ENCODE assay signal across 7 mouse cellular contexts in genomic region chr11:97796910-97797309, GRCm38 (mm10). TPM values are rescaled to one million over a fixed set of nuclear protein-coding genes. Genes with fewer than 3 reads are reported as not detected.
DNase-seq lines count a peak whose midpoint lies in the region; ATAC-seq and TF ChIP-seq lines count a peak whose summit lies in the region.

No protein-coding gene starts in this region.

- no peak for ATAC-seq in midbrain, embryonic 16.5 days

- no peak overlapping the region for H3K4me2 ChIP-seq in midbrain, embryonic 16.5 days (ENCODE audit: low read length)

- H3K9me3 ChIP-seq in midbrain, embryonic 10.5 days (replicated peaks) = no peaks in the 10 kb centered on the region
- H3K9me3 ChIP-seq in midbrain, embryonic 16.5 days (replicated peaks; ENCODE audit: control insufficient read depth, low read length, poor library complexity, severe bottlenecking) = no peaks in the 10 kb centered on the region

- peak; percentile 57 for DNase-seq in midbrain, embryonic 10.5 days (ENCODE audit: low spot score)
- DNase-seq in adipocyte (ENCODE audit: low spot score) = peak; percentile 67
- peak; percentile 79 to 87 for DNase-seq in cerebellum, postnatal 36 days
- peak; percentile 76 to 79 for DNase-seq in kidney, postnatal 4 days
- DNase-seq in lung, postnatal 10 days = peak; percentile 80
- DNase-seq in spleen, adult 2 months (ENCODE audit: low read depth in 1 of 2, low spot score in 2 of 2) = peak; percentile 48 to 65

- 0 out of 2 replicates have a peak, but pooled peaks cover 6% of the 10 kb centered on the region for H3K27me3 ChIP-seq in midbrain, embryonic 10.5 days (ENCODE audit: low read depth, poor library complexity, severe bottlenecking)
- H3K27me3 ChIP-seq in midbrain, embryonic 16.5 days (ENCODE audit: control insufficient read depth, insufficient read depth, low read depth, low read length) = no peaks in the 10 kb centered on the region
- H3K27me3 ChIP-seq in spleen, adult 2 months (ENCODE audit: control insufficient read depth, insufficient read depth, low read length) = no peaks in the 10 kb centered on the region

- no peak for TF ChIP-seq CTCF in spleen, adult 2 months (IDR thresholded peaks at IDR 0.05; ENCODE audit: extremely low read depth, insufficient read depth, insufficient read length, insufficient replicate concordance)

- no peak for TF ChIP-seq POLR2A in spleen, adult 2 months (IDR thresholded peaks at IDR 0.05; ENCODE audit: low read depth, low read length)

- no peaks in the 10 kb centered on the region for H3K36me3 ChIP-seq in midbrain, embryonic 10.5 days
- H3K36me3 ChIP-seq in midbrain, embryonic 16.5 days (ENCODE audit: control insufficient read depth, insufficient read depth, low read length) = no peaks in the 10 kb centered on the region
- H3K36me3 ChIP-seq in spleen, adult 2 months (ENCODE audit: control insufficient read depth, insufficient read depth, low read length) = no peaks in the 10 kb centered on the region

- 5% methylated on average over 6 of the region's 6 CpGs for WGBS in midbrain, embryonic 10.5 days
- WGBS in midbrain, embryonic 16.5 days = 7% methylated on average over 6 of the region's 6 CpGs
- 10% methylated on average over 6 of the region's 6 CpGs for WGBS in spleen, adult 2 months

- no peak overlapping the region for H3K9ac ChIP-seq in midbrain, embryonic 16.5 days (ENCODE audit: low read depth, low read length)

- peaks cover 28% of the 10 kb centered on the region for H3K4me1 ChIP-seq in midbrain, embryonic 10.5 days
- peaks cover 10% of the 10 kb centered on the region for H3K4me1 ChIP-seq in midbrain, embryonic 16.5 days (ENCODE audit: control insufficient read depth, insufficient read depth, low read length)
- H3K4me1 ChIP-seq in spleen, adult 2 months (ENCODE audit: control insufficient read depth, insufficient read depth, insufficient read length) = peaks cover 8% of the 10 kb centered on the region; the same call in 1 of the 2 replicates

- no peak overlapping the region for H3K4me3 ChIP-seq in midbrain, embryonic 10.5 days
- no peak overlapping the region for H3K4me3 ChIP-seq in midbrain, embryonic 16.5 days (ENCODE audit: low read depth, low read length)
- no peak overlapping the region for H3K4me3 ChIP-seq in spleen, adult 2 months (ENCODE audit: extremely low read depth, insufficient read depth, insufficient read length)

- H3K27ac ChIP-seq in midbrain, embryonic 10.5 days (replicated peaks) = no peak overlapping the region
- H3K27ac ChIP-seq in midbrain, embryonic 16.5 days (ENCODE audit: low read length) = no peak overlapping the region
- no peak overlapping the region for H3K27ac ChIP-seq in spleen, adult 2 months (ENCODE audit: insufficient read depth, low read length)

RNA-seq across cellular contexts. Expression of gene Lasp1, which starts 1.9 kb away (rescaled TPM):
- 75.1 and 88.8 TPM in 2 replicates for polyA plus RNA-seq in midbrain, embryonic 10.5 days (2016; fragmentation: Nextera tagmentation; extraction: Ambion mirVana)
- polyA plus RNA-seq in midbrain, embryonic 16.5 days (2015; fragmentation: Nextera tagmentation; extraction: Ambion mirVana) = 194 and 202 TPM in 2 replicates
- polyA plus RNA-seq in spleen, adult 2 months (2012; rRNA removed) = 69.4 and 75.2 TPM in 2 replicates

RNA-seq across cellular contexts. Expression of gene Rpl23, which starts 14.7 kb away (rescaled TPM):
- polyA plus RNA-seq in midbrain, embryonic 10.5 days (2016; fragmentation: Nextera tagmentation; extraction: Ambion mirVana) = 378 and 451 TPM in 2 replicates
- 267 and 286 TPM in 2 replicates for polyA plus RNA-seq in midbrain, embryonic 16.5 days (2015; fragmentation: Nextera tagmentation; extraction: Ambion mirVana)
- polyA plus RNA-seq in spleen, adult 2 months (2012; rRNA removed) = 96.9 and 98.1 TPM in 2 replicates

RNA-seq across cellular contexts. Expression of gene 1700001P01Rik, which starts 21.2 kb away (rescaled TPM):
- 0.20 and 0.46 TPM in 2 replicates for polyA plus RNA-seq in midbrain, embryonic 10.5 days (2016; fragmentation: Nextera tagmentation; extraction: Ambion mirVana)
- 0.74 TPM in 1 of 2 replicates, not detected in the other for polyA plus RNA-seq in midbrain, embryonic 16.5 days (2015; fragmentation: Nextera tagmentation; extraction: Ambion mirVana)
- polyA plus RNA-seq in spleen, adult 2 months (2012; rRNA removed) = not detected in 2 replicates

RNA-seq across cellular contexts. Expression of gene Cwc25, which starts 30.6 kb away (rescaled TPM):
- polyA plus RNA-seq in midbrain, embryonic 10.5 days (2016; fragmentation: Nextera tagmentation; extraction: Ambion mirVana) = 20.5 and 21.8 TPM in 2 replicates
- polyA plus RNA-seq in midbrain, embryonic 16.5 days (2015; fragmentation: Nextera tagmentation; extraction: Ambion mirVana) = 15.9 and 17.2 TPM in 2 replicates
- 6.7 TPM in 2 replicates for polyA plus RNA-seq in spleen, adult 2 months (2012; rRNA removed)

RNA-seq across cellular contexts. Expression of gene B230217C12Rik, which starts 43.7 kb away (rescaled TPM):
- polyA plus RNA-seq in midbrain, embryonic 10.5 days (2016; fragmentation: Nextera tagmentation; extraction: Ambion mirVana) = 12.6 and 14.3 TPM in 2 replicates
- polyA plus RNA-seq in midbrain, embryonic 16.5 days (2015; fragmentation: Nextera tagmentation; extraction: Ambion mirVana) = 36.7 and 43.8 TPM in 2 replicates
- 1.8 and 3.1 TPM in 2 replicates for polyA plus RNA-seq in spleen, adult 2 months (2012; rRNA removed)
